Mouse (Mus musculus): Measurements from ENCODE around the gene Sirpb1a.

- no peak for TF ChIP-seq POLR2A (IDR thresholded peaks at IDR 0.05; ENCODE audit: borderline replicate concordance, extremely low read depth, insufficient read depth, insufficient read length, poor library complexity, severe bottlenecking)
- no peak for TF ChIP-seq CTCF (IDR thresholded peaks at IDR 0.05; ENCODE audit: borderline replicate concordance, extremely low read depth, insufficient read depth, insufficient read length)
Observed at GRCm38 (mm10) chr3:15427917-15428316, 1.6 kb upstream of the Sirpb1a start.
